Mouse (Mus musculus): ENCODE results near the gene Hsp90ab1.

DNA sequence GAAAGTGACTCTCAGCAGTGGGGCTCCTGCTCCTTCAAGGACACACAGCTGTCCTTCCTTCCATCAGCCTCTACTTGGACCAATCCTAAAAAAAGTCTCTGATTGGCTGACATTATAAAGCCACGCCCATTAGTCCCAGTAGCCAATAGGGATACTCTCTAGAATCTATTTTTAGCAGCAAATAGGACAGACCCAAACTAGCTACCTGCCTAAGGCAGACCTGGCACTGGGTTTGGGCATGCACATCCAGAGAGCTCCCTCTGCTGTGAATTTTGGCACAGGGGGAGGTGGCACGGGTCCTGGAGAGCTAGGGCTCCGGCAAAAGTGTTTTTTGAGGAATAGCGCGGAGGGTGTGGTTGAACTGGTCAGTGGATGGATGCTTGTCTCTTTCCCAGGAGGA, 46.5 kb downstream of the Hsp90ab1 start:
- no peak for TF ChIP-seq POLR2A (IDR thresholded peaks at IDR 0.05; ENCODE audit: borderline replicate concordance, extremely low read depth, insufficient read depth, insufficient read length, poor library complexity, severe bottlenecking)
- no peak for TF ChIP-seq CTCF (IDR thresholded peaks at IDR 0.05; ENCODE audit: borderline replicate concordance, extremely low read depth, insufficient read depth, insufficient read length)

All from brain, embryonic 14.5 days (tissue).